Mouse (Mus musculus) myocyte (in vitro differentiated cells): ENCODE measurements around the gene N4bp2l1. TPM values are rescaled to one million over a fixed set of nuclear protein-coding genes. Genes with fewer than 3 reads are reported as not detected.

Experiments
- H3K27me3 ChIP-seq: one replicate; pipeline ENCODE4 v1.6.1; 2011; ENCODE audit not compliant: control insufficient read depth, insufficient read depth, insufficient read length
- H3K36me3 ChIP-seq: one replicate; pipeline ENCODE4 v1.6.1; 2011; ENCODE audit not compliant: control insufficient read depth, insufficient read depth
- H3K4me2 ChIP-seq: one replicate; pipeline ENCODE4 v1.6.1; 2011; ENCODE audit warnings: low read depth, control low read depth
- H3K4me3 ChIP-seq: one replicate; pipeline ENCODE4 v1.5.1; 2011; ENCODE audit warnings: mild to moderate bottlenecking, control low read depth, moderate library complexity
- H3K79me2 ChIP-seq: one replicate; pipeline ENCODE4 v1.6.1; 2011; ENCODE audit not compliant: control insufficient read depth, insufficient read depth
- H3ac ChIP-seq: one replicate; pipeline ENCODE4 v1.6.1; 2011; ENCODE audit not compliant: control insufficient read depth, insufficient read length
- CEBPB ChIP-seq: IDR thresholded peaks from 2 replicates; pipeline ENCODE4 v1.6.1; 2011; ENCODE audit warnings: mild to moderate bottlenecking, moderate library complexity; ENCODE audit not compliant: poor library complexity, insufficient read depth, severe bottlenecking
- E2F4 ChIP-seq: IDR thresholded peaks from one replicate; pipeline ENCODE4 v1.6.1; 2011; ENCODE audit warnings: mild to moderate bottlenecking, control low read depth, moderate library complexity; ENCODE audit not compliant: insufficient read depth
- MAX ChIP-seq: IDR thresholded peaks from one replicate; pipeline ENCODE4 v1.6.1; 2011; ENCODE audit warnings: low read depth, mild to moderate bottlenecking, control low read depth
- MYOD1 ChIP-seq, 3 experiments: IDR thresholded peaks; one replicate each; pipeline ENCODE4 v1.6.1; 2011; ENCODE audit warnings: control low read depth in 2 of 3, low read depth in 2 of 3, mild to moderate bottlenecking in 2 of 3, moderate library complexity in 1 of 3; ENCODE audit not compliant: insufficient read length in 2 of 3, control insufficient read depth in 1 of 3
- MYOG ChIP-seq, 3 experiments: IDR thresholded peaks; one replicate each; pipeline ENCODE4 v1.6.1; 2011; ENCODE audit warnings: control low read depth in 2 of 3, low read depth in 2 of 3, mild to moderate bottlenecking in 2 of 3; ENCODE audit not compliant: insufficient read length in 2 of 3, control insufficient read depth in 1 of 3, insufficient read depth in 1 of 3
- POLR2A ChIP-seq: IDR thresholded peaks from one replicate; pipeline ENCODE4 v1.6.1; 2011; ENCODE audit warnings: low read depth, mild to moderate bottlenecking, control low read depth, moderate library complexity; ENCODE audit not compliant: insufficient read length
- POLR2AphosphoS2 ChIP-seq: IDR thresholded peaks from one replicate; pipeline ENCODE4 v1.6.1; 2011; ENCODE audit warnings: low read depth, control low read depth; ENCODE audit not compliant: insufficient read length
- REST ChIP-seq: IDR thresholded peaks from one replicate; pipeline ENCODE4 v1.6.1; 2011; ENCODE audit warnings: mild to moderate bottlenecking, control low read depth, moderate library complexity; ENCODE audit not compliant: insufficient read depth, insufficient read length
- SRF ChIP-seq: IDR thresholded peaks from one replicate; pipeline ENCODE4 v1.6.1; 2011; ENCODE audit warnings: low read depth; ENCODE audit not compliant: control insufficient read depth, insufficient read length
- TCF12 ChIP-seq: IDR thresholded peaks from one replicate; pipeline ENCODE4 v1.6.1; 2011; ENCODE audit warnings: mild to moderate bottlenecking, control low read depth; ENCODE audit not compliant: poor library complexity, insufficient read depth, severe bottlenecking
- TCF3 ChIP-seq: IDR thresholded peaks from one replicate; pipeline ENCODE4 v1.6.1; 2011; ENCODE audit warnings: low read depth, control low read depth; ENCODE audit not compliant: insufficient read length
- USF1 ChIP-seq: IDR thresholded peaks from one replicate; pipeline ENCODE4 v1.6.1; 2011; ENCODE audit warnings: low read depth, mild to moderate bottlenecking, control low read depth, moderate library complexity
- polyA plus RNA-seq: library from polyadenylated mRNA; unstranded; fragments of >200 nt; fragmentation: generic; extraction: Trizol; gene quantifications from one replicate; pipeline ENCODE4 v1.2.1, GENCODE M21; 2012; ENCODE audit warnings: missing spikeins

N4bp2l1 gene
- polyA plus RNA-seq, 1 experiment, result 1.4 TPM

GRCm38 (mm10) chr5:150600554-150601440 is 3.8 kb upstream of the N4bp2l1 start:
- Histone ChIP-seq H3K27me3 (no peaks in the 10 kb centered on the region), H3K4me3 (no peak overlapping the region), H3K4me2 (no peak overlapping the region), H3ac (no peak overlapping the region), H3K79me2 (no peaks in the 10 kb centered on the region), H3K36me3 (no peaks in the 10 kb centered on the region)
- TF ChIP-seq MYOG (IDR thresholded peaks at IDR 0.05; ENCODE audit: control insufficient read depth in 1 of 3, insufficient read depth in 1 of 3, insufficient read length in 2 of 3, low read depth in 2 of 3) (no peak), CEBPB (no peak), MAX (no peak), MYOD1 (IDR thresholded peaks at IDR 0.05; ENCODE audit: control insufficient read depth in 1 of 3, insufficient read length in 2 of 3, low read depth in 2 of 3) (no peak), USF1 (no peak), POLR2AphosphoS2 (no peak), TCF12 (no peak), REST (no peak)

- no peak overlapping the region for H3K4me3 ChIP-seq
- H3K27me3 ChIP-seq, result no peaks in the 10 kb centered on the region
- no peak overlapping the region for H3ac ChIP-seq
- no peaks in the 10 kb centered on the region for H3K36me3 ChIP-seq
- no peak overlapping the region for H3K4me2 ChIP-seq
- H3K79me2 ChIP-seq, result no peaks in the 10 kb centered on the region
- TF ChIP-seq TCF12 (no peak), MYOG (IDR thresholded peaks at IDR 0.05; ENCODE audit: control insufficient read depth in 1 of 3, insufficient read depth in 1 of 3, insufficient read length in 2 of 3, low read depth in 2 of 3) (no peak), E2F4 (no peak), SRF (no peak), MAX (no peak), REST (no peak), MYOD1 (IDR thresholded peaks at IDR 0.05; ENCODE audit: control insufficient read depth in 1 of 3, insufficient read length in 2 of 3, low read depth in 2 of 3) (no peak), CEBPB (no peak), POLR2A (no peak), USF1 (no peak), TCF3 (no peak)
Measured at GRCm38 (mm10) chr5:150599301-150600294, 2.6 kb upstream of the N4bp2l1 start.

- TF ChIP-seq USF1 (no peak), CEBPB (no peak)
- Histone ChIP-seq H3K36me3 (no peaks in the 10 kb centered on the region), H3K4me3 (no peak overlapping the region), H3K4me2 (no peak overlapping the region), H3K79me2 (no peaks in the 10 kb centered on the region), H3ac (no peak overlapping the region), H3K27me3 (no peaks in the 10 kb centered on the region)
Measured at GRCm38 (mm10) chr5:150598202-150599119, 1.5 kb upstream of the N4bp2l1 start.

GRCm38 (mm10) chr5:150595366-150596016 is 1.5 kb downstream of the N4bp2l1 start:
- Histone ChIP-seq H3ac (no peak overlapping the region), H3K79me2 (no peaks in the 10 kb centered on the region), H3K27me3 (no peaks in the 10 kb centered on the region), H3K4me3 (no peak overlapping the region), H3K36me3 (no peaks in the 10 kb centered on the region), H3K4me2 (peak overlapping the region; percentile 75)
- TF ChIP-seq CEBPB (no peak), MYOG (IDR thresholded peaks at IDR 0.05; ENCODE audit: control insufficient read depth in 1 of 3, insufficient read depth in 1 of 3, insufficient read length in 2 of 3, low read depth in 2 of 3) (no peak), E2F4 (no peak), REST (no peak), POLR2AphosphoS2 (no peak), MYOD1 (IDR thresholded peaks at IDR 0.05; ENCODE audit: control insufficient read depth in 1 of 3, insufficient read length in 2 of 3, low read depth in 2 of 3) (no peak)
